Mouse (Mus musculus) thymus, adult 2 months (tissue): ENCODE data around the gene Rgma.

Source experiments
- CTCF ChIP-seq: fragments of 200-500 bp; IDR thresholded peaks from 2 replicates; pipeline ENCODE4 v1.5.1; 2012; ENCODE audit warnings: mild to moderate bottlenecking, control low read depth, low read length, moderate library complexity, borderline replicate concordance; ENCODE audit not compliant: control insufficient read depth, poor library complexity, insufficient read depth; ENCODE audit errors: extremely low read depth
- POLR2A ChIP-seq: fragments of 200-500 bp; IDR thresholded peaks from 2 replicates; pipeline ENCODE4 v1.6.1; 2012; ENCODE audit warnings: mild to moderate bottlenecking, low read length, control low read depth, moderate library complexity; ENCODE audit not compliant: control insufficient read depth, poor library complexity, insufficient read depth; ENCODE audit errors: extremely low read depth

DNA sequence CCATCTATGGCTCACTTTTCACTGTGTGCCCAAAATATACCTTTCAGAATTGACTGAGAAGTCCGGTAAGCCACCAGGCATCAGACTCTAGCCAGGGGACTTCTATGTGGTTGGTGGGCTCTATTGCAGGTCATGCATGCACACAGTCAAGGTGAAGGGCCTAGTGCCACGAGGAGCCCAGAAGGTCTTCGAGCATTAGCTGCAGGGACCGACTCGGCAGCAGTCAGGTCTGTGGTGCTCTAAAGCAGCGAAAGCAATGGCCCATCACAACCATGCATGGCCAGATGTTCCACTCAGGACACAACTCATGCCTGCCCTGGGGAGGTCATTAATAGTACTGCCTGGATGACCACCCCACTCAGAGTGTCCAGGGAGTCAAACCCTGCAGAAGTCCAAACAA is 52.5 kb downstream of the Rgma start:
- TF ChIP-seq CTCF (no peak), POLR2A (no peak)
